ENCODE assay signal across 21 mouse cellular contexts in genomic region chr7:67368394-67368793, GRCm38 (mm10). TPM values are rescaled to one million over a fixed set of nuclear protein-coding genes. Genes with fewer than 3 reads are reported as not detected.
A peak's percentile ranks its signal among the peaks of the same experiment; 100 is the strongest.
DNase-seq lines count a peak whose midpoint lies in the region; ATAC-seq lines count a peak whose summit lies in the region.
"Had no signal": no experiment of that assay in that cellular context is flagged by ENCODE, and none has a peak within 500 bp of the region (broad histone marks: within the 10 kb centered on the region; RNA-seq: fewer than 3 reads in every experiment).

No protein-coding gene starts in this region.

- H3K4me3 ChIP-seq in heart, embryonic 16.5 days (ENCODE audit: low read length) = no peak overlapping the region
- H3K4me3 ChIP-seq in liver, embryonic 15.5 days (replicated peaks) = no peak overlapping the region
- H3K4me3 ChIP-seq in liver, embryonic 16.5 days (ENCODE audit: low read depth, low read length) = no peak overlapping the region
- H3K4me3 ChIP-seq: embryonic facial prominence, embryonic 12.5 days; forebrain, embryonic 15.5 days; hindbrain, embryonic 10.5 days; intestine, embryonic 15.5 days had no signal

- WGBS in heart, embryonic 16.5 days = 63% methylated on average over 2 of the region's 2 CpGs
- 56% methylated on average over 2 of the region's 2 CpGs for WGBS in liver, embryonic 15.5 days (ENCODE audit: insufficient replicate concordance)
- 59% methylated on average over 2 of the region's 2 CpGs for WGBS in liver, embryonic 16.5 days (ENCODE audit: insufficient replicate concordance)

- ATAC-seq in heart, embryonic 16.5 days (replicated peaks; ENCODE audit: extremely low read depth, insufficient read depth, low FRiP score) = no peak
- no peak for ATAC-seq in liver, embryonic 15.5 days (ENCODE audit: insufficient read depth)
- no peak for ATAC-seq in liver, embryonic 16.5 days (ENCODE audit: low read depth)
- ATAC-seq: activated CD4-positive, CD25-positive, alpha-beta regulatory T cell, adult 4 months; forebrain, embryonic 15.5 days; intestine, embryonic 15.5 days; Patski had no signal

- H3K9me3 ChIP-seq in heart, embryonic 16.5 days (replicated peaks; ENCODE audit: control insufficient read depth, low read length) = no peaks in the 10 kb centered on the region
- no peaks in the 10 kb centered on the region for H3K9me3 ChIP-seq in liver, embryonic 15.5 days (replicated peaks)
- H3K9me3 ChIP-seq in liver, embryonic 16.5 days (replicated peaks; ENCODE audit: control insufficient read depth, low read length) = no peaks in the 10 kb centered on the region
- H3K9me3 ChIP-seq: embryonic facial prominence, embryonic 12.5 days; forebrain, embryonic 15.5 days; hindbrain, embryonic 10.5 days; intestine, embryonic 15.5 days had no signal

- peak overlapping the region; percentile 15; the same call in 1 of the 2 replicates for H3K4me2 ChIP-seq in heart, embryonic 16.5 days (ENCODE audit: low read depth, low read length)
- no peak overlapping the region for H3K4me2 ChIP-seq in liver, embryonic 15.5 days
- peak overlapping the region; percentile 29; the same call in 1 of the 2 replicates for H3K4me2 ChIP-seq in liver, embryonic 16.5 days (ENCODE audit: low read depth, low read length)
- H3K4me2 ChIP-seq: embryonic facial prominence, embryonic 12.5 days; forebrain, embryonic 15.5 days; hindbrain, embryonic 14.5 days; intestine, embryonic 15.5 days had no signal

- no peaks in the 10 kb centered on the region for H3K27me3 ChIP-seq in heart, embryonic 16.5 days (ENCODE audit: control insufficient read depth, insufficient read depth, low read length)
- no peaks in the 10 kb centered on the region for H3K27me3 ChIP-seq in liver, embryonic 15.5 days
- H3K27me3 ChIP-seq in liver, embryonic 16.5 days (ENCODE audit: control insufficient read depth, insufficient read depth, low read depth, low read length) = no peaks in the 10 kb centered on the region
- H3K27me3 ChIP-seq: embryonic facial prominence, embryonic 12.5 days; forebrain, embryonic 15.5 days; intestine, embryonic 15.5 days; Patski had no signal

- peak overlapping the region; percentile 8; the same call in 1 of the 2 replicates for H3K9ac ChIP-seq in heart, embryonic 16.5 days (ENCODE audit: low read length)
- H3K9ac ChIP-seq in liver, embryonic 15.5 days = 0 out of 2 replicates have a peak overlapping the region, but pooled peaks have one; percentile 1
- H3K9ac ChIP-seq in liver, embryonic 16.5 days (ENCODE audit: low read depth, low read length) = no peak overlapping the region
- H3K9ac ChIP-seq: embryonic facial prominence, embryonic 12.5 days; forebrain, embryonic 15.5 days; hindbrain, embryonic 14.5 days; intestine, embryonic 15.5 days had no signal

- H3K4me1 ChIP-seq in heart, embryonic 16.5 days (ENCODE audit: control insufficient read depth, insufficient read depth, low read length) = peaks cover 33% of the 10 kb centered on the region
- H3K4me1 ChIP-seq in liver, embryonic 15.5 days (replicated peaks) = peaks cover 29% of the 10 kb centered on the region
- peaks cover 18% of the 10 kb centered on the region for H3K4me1 ChIP-seq in liver, embryonic 16.5 days (ENCODE audit: control insufficient read depth, low read depth, low read length)

- H3K36me3 ChIP-seq in heart, embryonic 16.5 days (ENCODE audit: control insufficient read depth, insufficient read depth) = no peaks in the 10 kb centered on the region
- no peaks in the 10 kb centered on the region for H3K36me3 ChIP-seq in liver, embryonic 15.5 days (replicated peaks)
- H3K36me3 ChIP-seq in liver, embryonic 16.5 days (ENCODE audit: control insufficient read depth, insufficient read depth) = no peaks in the 10 kb centered on the region
- H3K36me3 ChIP-seq: embryonic facial prominence, embryonic 12.5 days; forebrain, embryonic 15.5 days; intestine, embryonic 15.5 days had no signal

- no peak overlapping the region for H3K27ac ChIP-seq in heart, embryonic 16.5 days (ENCODE audit: low read length)
- H3K27ac ChIP-seq in liver, embryonic 15.5 days (replicated peaks) = 0 out of 2 replicates have a peak overlapping the region, but pooled peaks have one; percentile 15
- peak overlapping the region; percentile 56 for H3K27ac ChIP-seq in liver, embryonic 16.5 days (ENCODE audit: low read length)
- H3K27ac ChIP-seq: embryonic facial prominence, embryonic 12.5 days; forebrain, embryonic 15.5 days; hindbrain, embryonic 10.5 days; hindbrain, embryonic 14.5 days; intestine, embryonic 15.5 days had no signal

- DNase-seq in heart, adult 9 months (ENCODE audit: low spot score in 2 of 2) = no peak
- DNase-seq in liver = no peak
- peak; percentile 12 for DNase-seq in yolk sac, embryonic 10.5 days (ENCODE audit: low spot score)
- no peak for DNase-seq in gastrocnemius, adult 8-10 months (ENCODE audit: low spot score in 2 of 2)
- DNase-seq: adrenal gland, postnatal 14 days; cerebellum, adult 11-12 months; cerebellum, adult 9-10 months; cerebellum, postnatal 25 days; gastrocnemius, postnatal 10 days; heart, adult 18-20 months; heart, postnatal 10 days had no signal

RNA-seq across cellular contexts. Expression of gene Mef2a, which starts 4.3 kb away (rescaled TPM):
- polyA plus RNA-seq in heart, embryonic 16.5 days (2015; fragmentation: Nextera tagmentation; extraction: Ambion mirVana) = 119 and 120 TPM in 2 replicates
- 10.8 and 10.9 TPM in 2 replicates for polyA plus RNA-seq in liver, embryonic 15.5 days (2015; fragmentation: Nextera tagmentation; extraction: Ambion mirVana)
- polyA plus RNA-seq in liver, embryonic 16.5 days (2015; fragmentation: Nextera tagmentation; extraction: Ambion mirVana) = 11.4 and 12.0 TPM in 2 replicates
- 100 to 1,000 TPM in 3 of 4 experiments, 10 to 100 TPM in 1; 91.0 to 102 (median 101) TPM for total RNA-seq in gastrocnemius, adult 8-10 months (2022)
